Mouse (Mus musculus): ENCODE measurements around the gene C730034F03Rik.

- TF ChIP-seq GATA1 (IDR thresholded peaks at IDR 0.05; ENCODE audit: borderline replicate concordance, low read length) (no peak), FLI1 (IDR thresholded peaks at IDR 0.05; ENCODE audit: low read length) (no peak)
These were observed 32.5 kb upstream of the C730034F03Rik start for GRCm38 (mm10) chr15:89396883-89397282.
